Mouse (Mus musculus) adrenal gland (tissue): ENCODE results near the gene Dock3.

Source experiments
- intact Hi-C: fragments of 180-260 bp; cut with DNase I; formaldehyde crosslinking; loops from one replicate; pipeline ENCODE4 v1.15.1; 2025

The Dock3 gene

DNA sequence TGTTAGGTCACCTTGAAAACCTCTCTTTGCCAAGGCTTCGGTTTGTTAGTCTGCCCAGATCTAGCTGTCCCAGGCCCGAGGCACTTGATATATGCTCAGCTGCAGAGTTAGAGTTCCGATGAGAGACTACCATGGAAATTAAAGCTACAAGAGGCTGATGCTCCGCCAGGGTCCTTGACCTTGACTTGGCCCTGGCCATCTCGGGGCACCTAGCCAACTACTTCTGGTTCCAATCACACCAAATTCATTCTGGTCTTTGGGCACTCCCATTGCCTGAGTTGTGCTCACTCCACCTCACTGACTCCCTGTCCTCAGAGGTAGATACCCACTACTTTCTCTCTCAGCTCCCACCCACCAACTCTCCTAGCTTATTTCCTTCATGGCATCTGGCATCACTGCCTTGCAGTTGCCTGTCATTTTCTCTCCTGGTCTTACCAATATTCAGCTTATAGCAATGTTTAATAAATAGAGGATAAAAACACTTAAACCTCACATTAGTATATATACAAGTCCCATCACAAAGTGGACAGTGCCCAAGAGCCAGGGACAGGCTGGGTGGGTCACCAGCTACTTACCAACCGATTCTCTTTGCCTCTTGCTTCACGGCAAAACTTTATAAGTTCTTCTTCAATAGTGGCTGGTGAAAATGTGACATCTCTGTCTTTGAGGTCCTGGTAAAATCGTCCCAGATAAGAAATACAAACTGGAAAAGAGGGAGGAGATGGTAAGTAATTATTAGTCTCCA is 341.0 kb downstream of the Dock3 start:
- intact Hi-C loops = no loop called here

- intact Hi-C loops = loop anchor here (5.0 kb wide), 1 partner anchor 212 kb away; no protein-coding TSS in a partner anchor
These were observed 342.4 kb downstream of the Dock3 start for GRCm38 (mm10) chr9:106889321-106889720.

GRCm38 (mm10) chr9:106888346-106888745 is 343.4 kb downstream of the Dock3 start:
- intact Hi-C loops = loop anchor here (5.0 kb wide), 1 partner anchor 211 kb away; no protein-coding TSS in a partner anchor

- intact Hi-C loops = loop anchor here (2.0 to 5.0 kb wide), 2 partner anchors 64 to 210 kb away; no protein-coding TSS in a partner anchor
These were observed 344.6 kb downstream of the Dock3 start, which contains the start of gene Rbm15b for GRCm38 (mm10) chr9:106886828-106887702. Gene Rbm15b, minus strand, starts transcription at chr9:106887428.

DNA sequence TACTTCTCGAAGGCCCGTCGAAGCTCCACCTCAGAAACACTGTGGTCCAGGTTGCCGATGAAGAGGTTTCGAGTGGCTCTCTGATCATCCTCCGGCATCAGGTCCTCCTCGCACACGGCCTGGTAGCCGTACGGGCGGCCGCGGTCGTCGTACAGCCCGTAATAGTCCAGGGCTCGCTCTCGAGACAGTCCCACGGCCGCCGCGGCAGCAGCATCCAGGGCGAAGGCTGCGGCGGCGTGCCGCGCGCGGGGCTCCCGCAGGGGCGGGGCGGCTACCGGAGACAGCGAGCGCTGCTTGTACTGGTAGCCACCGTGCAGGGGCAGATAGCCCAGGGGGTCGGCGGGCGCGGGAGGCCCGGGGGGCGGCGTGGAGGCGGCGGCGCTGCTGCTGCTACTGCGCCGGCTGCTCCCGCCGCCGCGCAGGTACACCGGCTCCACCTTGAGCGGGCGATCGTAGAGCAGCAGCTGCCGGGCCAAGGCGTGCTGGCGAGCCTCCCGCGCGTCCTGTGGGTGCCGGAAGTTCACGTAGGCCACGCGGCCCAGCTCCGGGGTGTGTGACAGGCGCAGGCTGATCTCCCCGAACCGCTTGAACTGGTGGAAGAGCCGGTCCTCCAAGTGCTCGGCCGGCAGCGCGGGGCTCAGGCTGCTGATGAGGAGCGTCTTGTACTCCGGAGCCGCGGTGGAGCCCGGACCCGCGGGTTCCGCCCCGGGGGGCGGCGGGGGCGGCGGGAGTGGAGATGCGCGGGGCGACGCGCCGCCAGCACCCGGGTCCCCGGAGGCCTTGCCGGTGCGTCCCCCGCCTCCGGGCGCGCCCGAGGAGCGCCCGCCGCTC is 345.6 kb downstream of the Dock3 start:
- intact Hi-C loops = loop anchor here (2.0 to 5.0 kb wide), 2 partner anchors 63 to 209 kb away; no protein-coding TSS in a partner anchor

- intact Hi-C loops = loop anchor here (5.0 kb wide), 1 partner anchor 208 kb away; no protein-coding TSS in a partner anchor
These were observed 346.5 kb downstream of the Dock3 start for GRCm38 (mm10) chr9:106884996-106885900.

GRCm38 (mm10) chr9:106884306-106884705 is 347.4 kb downstream of the Dock3 start:
- intact Hi-C loops = no loop called here

- intact Hi-C loops = no loop called here
These were observed 348.6 kb downstream of the Dock3 start for GRCm38 (mm10) chr9:106883085-106883484.

DNA sequence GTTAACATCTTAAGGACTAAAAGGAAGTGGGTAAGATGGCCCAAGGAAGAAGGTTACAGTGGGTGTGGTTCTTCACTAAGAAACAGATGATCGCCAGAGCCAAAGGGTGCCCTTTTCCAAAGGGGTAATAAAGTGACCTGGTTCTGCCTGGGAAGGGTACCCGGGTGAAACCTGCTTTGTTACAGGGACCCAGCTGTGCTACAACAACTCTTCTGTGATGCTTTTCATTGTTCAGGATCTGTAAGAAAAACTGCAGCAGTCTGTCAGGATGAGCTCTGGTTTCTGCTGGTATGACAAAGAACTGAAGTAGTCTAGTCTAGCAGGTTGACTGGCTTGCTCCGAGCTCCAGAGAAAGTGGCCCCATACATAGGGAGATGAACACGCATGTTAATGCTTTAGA is 349.5 kb downstream of the Dock3 start:
- intact Hi-C loops = no loop called here

DNA sequence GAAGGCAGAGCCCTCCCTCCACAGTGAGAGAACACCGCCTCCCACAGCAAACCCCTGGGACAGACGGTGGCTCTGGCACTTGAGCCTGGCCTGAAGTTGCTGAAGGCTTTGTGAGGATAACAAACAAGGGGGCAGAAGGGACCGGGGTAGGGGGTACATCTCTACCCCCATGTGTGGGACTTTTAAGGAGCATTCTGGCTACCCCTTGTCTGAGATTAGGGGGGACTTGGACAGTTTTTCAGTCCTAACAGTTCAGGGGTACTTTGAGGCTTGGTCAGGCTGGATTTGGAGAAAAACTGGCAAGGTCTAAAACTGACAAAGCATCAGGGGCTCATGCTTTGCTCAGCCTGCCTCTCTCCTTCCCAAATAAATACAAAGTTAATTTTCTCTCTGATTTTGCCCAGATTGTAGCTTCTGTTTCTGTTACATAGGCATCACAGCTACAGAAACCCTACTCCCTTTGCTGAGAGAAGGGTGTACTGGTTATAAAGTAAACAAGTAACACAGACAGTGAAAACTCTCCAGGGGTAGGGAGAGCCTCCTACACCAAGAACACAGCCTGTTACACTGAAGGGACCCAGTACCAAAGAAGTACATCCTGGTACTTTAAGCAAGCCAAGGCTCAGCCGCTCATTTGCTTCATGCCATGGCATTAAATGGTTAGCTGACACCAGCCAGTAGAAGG is 350.5 kb downstream of the Dock3 start:
- intact Hi-C loops = no loop called here

DNA sequence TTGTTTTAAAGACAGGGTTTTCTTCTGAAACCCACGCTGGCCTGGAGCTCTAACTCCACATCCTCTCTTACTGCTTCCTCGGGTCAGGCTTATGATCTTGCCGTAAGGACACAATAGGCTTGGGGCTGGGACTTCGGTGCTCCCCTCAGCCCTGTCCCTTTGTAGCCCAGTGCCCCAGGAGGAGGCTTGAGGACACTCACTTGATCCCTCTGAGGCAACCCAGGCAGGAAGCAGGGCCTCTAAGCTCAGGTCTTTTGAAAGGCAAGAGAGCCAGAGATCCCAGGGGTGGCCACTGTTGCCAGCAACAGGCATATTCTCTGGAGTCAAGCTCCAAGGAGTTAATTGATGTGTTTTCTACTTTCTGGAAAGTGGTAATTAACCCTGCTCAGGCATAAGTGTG is 352.2 kb downstream of the Dock3 start:
- intact Hi-C loops = no loop called here

DNA sequence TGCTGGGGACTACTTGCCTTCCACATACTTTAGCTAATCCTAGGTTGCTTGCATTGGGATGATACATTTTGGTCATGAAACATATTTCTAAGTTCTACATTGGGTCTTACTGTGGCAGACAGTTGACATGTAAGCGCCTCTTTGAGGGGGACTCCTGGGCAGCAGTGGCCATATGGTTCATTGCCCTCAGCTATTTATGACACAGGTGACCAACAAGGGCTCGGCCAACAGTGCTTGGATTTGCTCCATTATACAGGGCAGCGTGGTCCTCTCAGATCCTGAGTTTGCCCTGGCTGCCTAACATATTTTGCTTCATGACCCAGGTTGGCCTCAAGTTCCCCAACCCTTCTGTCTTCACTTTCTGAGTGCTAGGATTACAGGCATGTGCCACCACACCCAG is 355.0 kb downstream of the Dock3 start:
- intact Hi-C loops = no loop called here

DNA sequence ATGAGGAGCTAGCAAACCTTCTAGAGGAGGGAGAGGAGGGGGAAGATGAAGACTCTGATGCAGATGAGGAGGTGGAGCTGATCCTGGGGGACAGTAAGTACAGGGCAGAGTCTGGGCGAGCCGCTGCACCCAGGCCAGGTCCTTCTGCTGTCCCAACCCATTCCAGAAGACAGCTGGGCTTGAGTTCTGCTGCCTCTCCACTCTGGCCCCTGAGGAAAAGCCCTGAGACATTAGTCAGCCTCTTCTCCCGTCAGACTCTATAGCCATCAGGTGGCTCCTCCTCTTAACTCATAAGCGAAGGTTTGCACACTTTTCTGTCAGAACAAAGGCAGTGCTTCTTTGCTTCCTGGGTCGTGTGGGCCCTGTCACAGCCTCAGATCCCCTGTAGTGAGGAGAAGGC is 357.5 kb downstream of the Dock3 start:
- intact Hi-C loops = no loop called here

DNA sequence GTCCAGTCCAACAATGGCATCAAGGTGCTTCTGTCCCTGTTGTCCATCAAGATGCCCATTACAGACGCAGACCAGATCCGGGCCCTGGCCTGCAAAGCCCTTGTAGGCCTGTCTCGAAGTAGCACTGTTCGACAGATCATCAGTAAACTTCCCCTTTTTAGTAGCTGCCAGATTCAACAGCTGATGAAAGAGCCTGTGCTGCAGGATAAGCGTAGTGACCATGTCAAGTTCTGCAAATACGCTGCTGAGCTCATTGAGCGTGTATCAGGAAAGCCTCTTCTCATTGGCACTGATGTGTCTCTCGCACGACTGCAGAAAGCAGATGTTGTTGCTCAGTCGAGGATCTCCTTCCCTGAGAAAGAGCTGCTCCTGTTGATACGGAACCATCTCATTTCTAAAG is 373.7 kb downstream of the Dock3 start:
- intact Hi-C loops = no loop called here

DNA sequence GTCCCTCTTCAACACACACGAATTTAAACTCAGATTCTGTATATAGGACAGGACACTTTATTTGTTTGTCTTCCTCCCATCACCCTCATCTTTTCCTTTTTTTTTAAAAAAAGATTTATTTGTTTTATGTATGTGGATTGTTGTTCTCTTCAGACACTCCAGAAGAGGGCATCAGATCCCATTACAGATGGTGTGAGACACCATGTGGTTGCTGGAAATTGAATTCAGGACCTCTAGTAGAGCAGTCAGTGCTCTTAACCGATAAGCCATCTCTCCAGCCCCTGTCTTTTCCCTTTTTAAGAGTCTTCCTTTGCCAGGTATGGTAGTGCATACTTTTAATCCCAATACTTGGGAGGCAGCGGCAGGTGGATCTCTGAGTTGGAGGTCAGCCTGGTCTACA is 375.0 kb downstream of the Dock3 start:
- intact Hi-C loops = no loop called here
